Mouse (Mus musculus) regulatory T cell (primary cell): ENCODE measurements around the gene Tatdn3.
"Not testable (repeated sequence)": the region's sequence is repeated elsewhere in the genome, so short reads cannot be mapped to it uniquely, and the experiment has no call there.

Source experiments
- in situ Hi-C: fragments of 300-600 bp; cut with MboI, MseI; formaldehyde crosslinking; loops from one replicate; pipeline ENCODE4 v1.15.1; 2025; ENCODE audit warnings: high pct_unique_total_duplicates

The Tatdn3 gene

GRCm38 (mm10) chr1:191036554-191037334 is 26.0 kb downstream of the Tatdn3 start, which contains the start of gene Spata45:
Spata45 (plus strand) TSS chr1:191036639.
- in situ Hi-C loops, result no loop called here

DNA sequence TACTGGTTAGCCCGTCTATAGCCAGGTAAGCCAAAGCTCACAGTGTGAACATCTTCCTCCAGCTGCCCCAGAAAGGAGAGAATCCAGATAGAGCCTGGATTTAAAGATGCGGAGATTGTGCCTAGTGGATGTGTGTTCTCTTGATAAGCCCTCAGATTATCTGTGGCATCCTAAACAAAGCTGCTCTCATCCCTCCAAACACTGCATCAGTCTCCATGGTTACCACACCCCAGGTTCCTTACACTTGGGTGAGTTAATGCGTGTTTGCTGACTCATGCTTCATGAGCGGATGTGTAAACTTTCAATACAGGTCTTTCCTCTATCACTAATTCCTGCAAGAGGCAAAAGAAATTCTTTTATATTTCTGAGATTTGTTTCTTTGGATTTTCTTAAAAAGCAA is 27.1 kb downstream of the Tatdn3 start:
- in situ Hi-C loops, result no loop called here

GRCm38 (mm10) chr1:191030922-191031425 is 31.8 kb downstream of the Tatdn3 start:
- in situ Hi-C loops, result not testable (repeated sequence)

- in situ Hi-C loops, result no loop called here
Observed at GRCm38 (mm10) chr1:191030182-191030581, 32.5 kb downstream of the Tatdn3 start.

DNA sequence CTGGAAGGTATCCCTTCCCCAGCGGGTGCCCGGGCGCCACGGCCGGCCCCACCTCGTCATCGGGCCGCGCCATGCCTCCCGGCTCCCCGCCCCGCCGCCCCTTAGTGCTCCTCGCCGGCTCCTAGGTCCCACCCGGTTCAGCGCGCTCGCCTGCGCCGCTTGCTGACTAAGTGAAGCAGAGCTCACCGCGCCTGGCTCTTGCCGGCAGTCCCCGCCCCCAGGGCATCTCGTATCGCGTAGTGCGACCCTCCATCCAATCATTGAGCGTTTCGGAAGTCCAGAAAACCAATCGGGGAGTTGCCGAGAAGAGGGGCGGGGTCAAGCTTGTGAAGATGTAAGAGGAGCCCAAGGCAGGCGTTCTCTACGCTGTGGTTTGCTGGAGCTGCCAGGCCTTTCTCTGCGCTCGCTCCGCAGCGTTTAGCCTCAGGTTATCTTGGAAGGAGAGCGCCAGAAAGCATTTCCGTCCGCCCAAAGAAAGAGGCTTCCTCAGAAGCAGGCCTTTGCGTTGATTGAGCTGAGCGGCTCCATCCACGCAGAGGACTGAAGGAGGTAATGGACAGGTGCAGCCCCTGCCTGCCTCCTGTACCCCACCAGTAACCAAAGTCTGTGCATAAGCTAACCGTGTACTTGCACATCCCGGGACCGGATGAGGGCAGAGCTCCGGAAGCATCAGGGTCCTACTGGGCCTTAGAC is 36.6 kb downstream of the Tatdn3 start, which contains the start of gene Flvcr1:
Flvcr1 (minus strand) TSS at position 138 of the 693 bp plus-strand sequence.
- in situ Hi-C loops, result loop anchor here (5.0 kb wide), 1 partner anchor 36 kb away; the partner anchor contains the start of genes Nsl1 and Tatdn3

- in situ Hi-C loops, result loop anchor here (5.0 kb wide), 1 partner anchor 37 kb away; the partner anchor contains the start of genes Nsl1 and Tatdn3
Observed at GRCm38 (mm10) chr1:191025016-191026012, 37.4 kb downstream of the Tatdn3 start.

GRCm38 (mm10) chr1:191023806-191024205 is 38.9 kb downstream of the Tatdn3 start:
- in situ Hi-C loops, result not testable (repeated sequence)

DNA sequence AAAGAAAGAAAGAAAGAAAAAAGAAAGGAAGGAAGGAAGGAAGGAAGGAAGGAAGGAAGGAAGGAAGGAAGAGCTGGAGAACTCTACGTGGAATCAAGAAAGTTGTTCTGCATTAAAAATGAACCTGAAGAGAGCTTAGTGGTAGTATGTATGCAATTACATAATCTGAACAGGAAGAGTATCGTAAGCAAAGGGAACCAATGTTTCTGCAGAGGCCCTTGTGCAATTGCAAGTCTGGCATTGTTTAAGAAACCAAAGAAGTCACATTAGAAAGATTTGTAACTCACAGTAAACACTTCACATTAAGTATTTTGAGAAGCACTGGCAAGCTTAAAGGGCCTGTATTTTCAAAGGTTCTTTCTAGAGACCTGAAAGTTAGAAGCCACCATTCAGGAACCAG is 39.6 kb downstream of the Tatdn3 start:
- in situ Hi-C loops, result no loop called here

- in situ Hi-C loops, result no loop called here
Observed at GRCm38 (mm10) chr1:191021016-191021415, 41.7 kb downstream of the Tatdn3 start.

DNA sequence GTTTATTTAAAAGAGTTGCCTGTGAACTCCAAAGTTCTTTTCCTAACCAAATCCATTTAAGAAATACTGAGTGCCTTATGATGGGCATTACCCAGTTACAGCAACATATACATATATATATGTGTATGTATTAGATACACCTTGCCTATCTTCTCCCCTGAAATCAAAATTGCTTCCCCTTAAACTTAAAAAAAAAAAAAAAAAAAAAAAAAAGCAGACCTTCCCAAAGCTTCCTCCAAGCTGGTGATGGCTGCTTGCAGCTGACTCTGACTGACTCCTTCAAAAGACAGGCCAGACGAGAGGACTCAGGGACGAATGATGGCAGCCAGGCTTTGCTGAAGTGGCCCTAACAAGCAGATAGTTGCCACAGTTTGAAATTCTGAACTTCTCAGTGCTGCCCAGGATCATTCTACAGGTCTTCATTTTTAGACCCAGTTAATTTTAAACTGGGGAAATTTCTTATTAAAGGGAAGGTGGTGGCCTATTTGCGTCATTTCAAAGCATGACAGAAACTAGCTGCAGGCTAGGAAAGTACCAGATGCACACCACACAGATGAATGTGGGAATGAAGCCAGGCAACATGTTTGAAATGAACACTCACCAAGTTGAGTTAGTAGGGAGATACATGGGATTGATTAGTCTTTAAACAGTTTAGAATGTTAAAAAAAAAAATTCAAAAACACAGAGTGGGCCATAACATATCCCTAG is 42.4 kb downstream of the Tatdn3 start:
- in situ Hi-C loops, result no loop called here

GRCm38 (mm10) chr1:191019803-191020202 is 42.9 kb downstream of the Tatdn3 start:
- in situ Hi-C loops, result no loop called here

DNA sequence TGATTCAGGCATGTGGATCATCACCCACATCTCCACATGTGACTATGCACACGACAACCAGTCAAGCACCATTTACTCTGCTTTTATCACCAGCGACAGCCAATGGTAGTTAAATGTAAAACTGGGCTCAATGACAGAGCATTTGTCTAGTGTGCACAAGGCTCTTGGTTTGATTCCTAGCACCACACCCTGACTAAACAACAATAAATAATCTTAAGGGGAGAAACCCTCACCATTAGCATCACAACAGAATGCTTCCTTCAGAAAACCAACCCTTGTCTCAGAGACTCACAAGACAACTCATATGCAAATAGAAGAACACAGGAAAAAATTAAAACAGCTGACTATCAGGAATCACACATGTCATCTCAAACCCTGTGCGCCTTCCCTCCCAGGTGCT is 48.5 kb downstream of the Tatdn3 start:
- in situ Hi-C loops, result no loop called here

DNA sequence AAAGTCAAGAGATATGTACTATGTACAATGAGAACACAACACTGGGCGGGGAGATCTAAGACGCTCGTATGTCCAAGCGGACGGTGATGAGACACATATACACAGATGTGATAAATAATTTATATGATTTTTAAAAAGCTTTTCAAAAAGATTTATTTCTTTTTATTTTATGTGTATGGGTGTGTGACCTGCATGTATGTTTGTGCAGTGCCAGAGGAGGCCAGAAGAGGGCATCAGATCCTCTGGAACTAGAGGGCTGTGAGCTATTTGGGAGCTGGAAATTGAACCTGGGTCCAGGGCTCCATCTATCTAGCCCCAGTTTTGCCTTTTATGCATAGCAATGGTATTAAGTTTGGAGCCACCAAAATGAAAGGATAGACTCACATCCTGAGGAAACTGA is 54.0 kb downstream of the Tatdn3 start:
- in situ Hi-C loops, result loop anchor here (5.0 kb wide), 1 partner anchor 69 kb away; no protein-coding TSS in a partner anchor

GRCm38 (mm10) chr1:191002201-191002600 is 60.5 kb downstream of the Tatdn3 start:
- in situ Hi-C loops, result no loop called here

DNA sequence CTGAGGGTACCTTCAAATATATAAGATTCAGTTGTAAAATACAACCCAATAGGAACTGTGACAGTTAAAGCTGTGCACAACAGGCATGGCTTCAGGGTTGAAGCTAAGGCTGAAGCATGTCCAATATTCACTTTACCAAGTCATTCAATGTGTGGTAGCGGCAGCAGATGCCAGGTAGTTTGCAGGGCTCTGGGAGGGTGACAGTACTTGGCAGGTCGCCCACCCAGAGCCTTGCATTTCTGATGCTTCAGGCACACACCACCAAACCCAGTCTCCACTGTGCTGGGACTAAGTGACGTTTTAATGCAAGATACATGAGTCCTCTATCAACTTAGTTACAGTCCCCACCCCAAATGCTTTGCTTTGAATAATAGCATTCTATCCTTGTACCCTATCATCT is 62.0 kb downstream of the Tatdn3 start:
- in situ Hi-C loops, result no loop called here

GRCm38 (mm10) chr1:190998027-190998426 is 64.7 kb downstream of the Tatdn3 start:
- in situ Hi-C loops, result no loop called here

- in situ Hi-C loops, result no loop called here
Observed at GRCm38 (mm10) chr1:190996346-190996877, 66.3 kb downstream of the Tatdn3 start.
